Mouse (Mus musculus) embryonic fibroblast, embryonic 13.5 days (primary cell): ENCODE results near the gene Cul3. TPM values are rescaled to one million over a fixed set of nuclear protein-coding genes. Genes with fewer than 3 reads are reported as not detected.

Experiments
- H3K27ac ChIP-seq: 2 replicates; pipeline ENCODE4 v1.5.1; 2012; ENCODE audit warnings: low read length, control low read depth, inconsistent platforms; ENCODE audit not compliant: insufficient read depth
- H3K4me1 ChIP-seq: 2 replicates; pipeline ENCODE4 v1.6.1; 2011; ENCODE audit warnings: low read length; ENCODE audit not compliant: control insufficient read depth, insufficient read depth
- H3K4me3 ChIP-seq: 2 replicates; pipeline ENCODE4 v1.5.1; 2011; ENCODE audit warnings: mild to moderate bottlenecking, control low read depth, low read length; ENCODE audit not compliant: insufficient read depth
- CTCF ChIP-seq: IDR thresholded peaks from 2 replicates; pipeline ENCODE4 v1.5.1; 2011; ENCODE audit warnings: mild to moderate bottlenecking, control low read depth, low read length, moderate library complexity, borderline replicate concordance; ENCODE audit not compliant: insufficient read depth
- POLR2A ChIP-seq: IDR thresholded peaks from 2 replicates; pipeline ENCODE4 v1.6.1; 2011; ENCODE audit warnings: low read depth, mild to moderate bottlenecking, control low read depth, low read length, moderate library complexity
- polyA plus RNA-seq: library from polyadenylated mRNA; stranded (reverse); fragments of >200 nt; gene quantifications from 2 replicates; pipeline ENCODE4 v1.2.4, GENCODE M21; 2011; ENCODE audit warnings: low read depth; ENCODE audit not compliant: missing spikeins, insufficient read length

The Cul3 gene
- polyA plus RNA-seq, 1 experiment = 189 TPM

- Histone ChIP-seq H3K4me3 (no peak overlapping the region), H3K27ac (no peak overlapping the region), H3K4me1 (peaks cover 2% of the 10 kb centered on the region)
- TF ChIP-seq CTCF (no peak), POLR2A (no peak)
Measured at GRCm38 (mm10) chr1:80293307-80293706, 47.0 kb downstream of the Cul3 start.

GRCm38 (mm10) chr1:80278731-80279130 is 61.5 kb downstream of the Cul3 start:
- no peak overlapping the region for H3K27ac ChIP-seq
- no peak for TF ChIP-seq POLR2A
- TF ChIP-seq CTCF = no peak
- H3K4me3 ChIP-seq = no peak overlapping the region
- H3K4me1 ChIP-seq = no peaks in the 10 kb centered on the region

- TF ChIP-seq POLR2A (no peak), CTCF (no peak)
- Histone ChIP-seq H3K4me1 (no peaks in the 10 kb centered on the region), H3K27ac (no peak overlapping the region), H3K4me3 (no peak overlapping the region)
Measured at GRCm38 (mm10) chr1:80260443-80260842, 79.8 kb downstream of the Cul3 start.

GRCm38 (mm10) chr1:80258632-80259031 is 81.6 kb downstream of the Cul3 start:
- H3K4me1 ChIP-seq = no peaks in the 10 kb centered on the region
- no peak for TF ChIP-seq CTCF
- TF ChIP-seq POLR2A = no peak
- no peak overlapping the region for H3K4me3 ChIP-seq
- H3K27ac ChIP-seq = no peak overlapping the region

GRCm38 (mm10) chr1:80253309-80253708 is 87.0 kb downstream of the Cul3 start:
- TF ChIP-seq POLR2A (no peak), CTCF (no peak)
- no peak overlapping the region for H3K4me3 ChIP-seq
- H3K4me1 ChIP-seq = 0 out of 2 replicates have a peak, but pooled peaks cover 3% of the 10 kb centered on the region
- H3K27ac ChIP-seq = no peak overlapping the region

- no peak for TF ChIP-seq CTCF
- TF ChIP-seq POLR2A = no peak
- 0 out of 2 replicates have a peak overlapping the region, but pooled peaks have one; percentile 17 for H3K27ac ChIP-seq
Measured at GRCm38 (mm10) chr1:80250247-80250646, 90.0 kb downstream of the Cul3 start.

GRCm38 (mm10) chr1:80247131-80247530 is 93.1 kb downstream of the Cul3 start:
- TF ChIP-seq POLR2A (no peak), CTCF (no peak)
- Histone ChIP-seq H3K4me1 (0 out of 2 replicates have a peak, but pooled peaks cover 3% of the 10 kb centered on the region), H3K4me3 (no peak overlapping the region), H3K27ac (no peak overlapping the region)

More at GRCm38 (mm10) chr1:80250247-80250646, 90.0 kb downstream of the Cul3 start:
- H3K4me1 ChIP-seq = 0 out of 2 replicates have a peak, but pooled peaks cover 3% of the 10 kb centered on the region
- H3K4me3 ChIP-seq = no peak overlapping the region

- TF ChIP-seq POLR2A (no peak), CTCF (no peak)
- Histone ChIP-seq H3K27ac (no peak overlapping the region), H3K4me1 (no peaks in the 10 kb centered on the region), H3K4me3 (no peak overlapping the region)
Measured at GRCm38 (mm10) chr1:80244123-80244522, 96.2 kb downstream of the Cul3 start.

- no peak for TF ChIP-seq POLR2A
- no peak for TF ChIP-seq CTCF
- Histone ChIP-seq H3K4me1 (no peaks in the 10 kb centered on the region), H3K4me3 (no peak overlapping the region), H3K27ac (no peak overlapping the region)
Measured at GRCm38 (mm10) chr1:80241579-80241978, 98.7 kb downstream of the Cul3 start.

- TF ChIP-seq POLR2A (no peak), CTCF (no peak)
- Histone ChIP-seq H3K4me1 (no peaks in the 10 kb centered on the region), H3K27ac (no peak overlapping the region), H3K4me3 (no peak overlapping the region)
Measured at GRCm38 (mm10) chr1:80240017-80240660, 100.1 kb downstream of the Cul3 start.

GRCm38 (mm10) chr1:80239481-80239880 is 100.8 kb downstream of the Cul3 start:
- H3K27ac ChIP-seq = no peak overlapping the region
- TF ChIP-seq POLR2A (no peak), CTCF (no peak)
- H3K4me1 ChIP-seq = no peaks in the 10 kb centered on the region
- H3K4me3 ChIP-seq = no peak overlapping the region
